Mouse (Mus musculus) liver, embryonic 14.5 days (tissue): ENCODE data around the gene Cul4b.

Experiments
- CTCF ChIP-seq: IDR thresholded peaks from 2 replicates; pipeline ENCODE4 v1.5.1; 2016; ENCODE audit warnings: antibody characterized with exemption, low read depth, control low read depth
- EP300 ChIP-seq: IDR thresholded peaks from 2 replicates; pipeline ENCODE4 v1.6.1; 2016; ENCODE audit warnings: antibody characterized with exemption, low read depth

DNA sequence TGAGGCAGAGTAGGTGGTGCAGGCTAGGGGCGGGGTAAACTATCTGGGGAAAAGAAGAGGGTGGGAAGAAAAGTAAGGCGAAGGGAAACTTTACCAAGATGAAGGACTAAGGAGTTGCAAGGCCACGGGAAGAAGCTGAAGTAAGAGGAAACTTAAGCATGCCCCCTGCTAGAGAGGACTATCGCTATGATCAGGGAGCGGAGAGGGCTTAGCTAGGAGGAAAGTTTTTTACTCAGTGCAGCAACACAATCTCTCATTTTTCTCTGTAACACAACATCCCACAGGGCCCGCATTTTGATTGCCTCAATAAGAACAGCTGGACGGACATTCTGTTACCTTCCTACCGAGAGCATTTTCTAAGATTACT lies 10.8 kb downstream of the Cul4b start:
- TF ChIP-seq CTCF (no peak), EP300 (no peak)
